Mouse (Mus musculus): ENCODE measurements around the gene Hoxd4.

Hoxd4 gene

DNA sequence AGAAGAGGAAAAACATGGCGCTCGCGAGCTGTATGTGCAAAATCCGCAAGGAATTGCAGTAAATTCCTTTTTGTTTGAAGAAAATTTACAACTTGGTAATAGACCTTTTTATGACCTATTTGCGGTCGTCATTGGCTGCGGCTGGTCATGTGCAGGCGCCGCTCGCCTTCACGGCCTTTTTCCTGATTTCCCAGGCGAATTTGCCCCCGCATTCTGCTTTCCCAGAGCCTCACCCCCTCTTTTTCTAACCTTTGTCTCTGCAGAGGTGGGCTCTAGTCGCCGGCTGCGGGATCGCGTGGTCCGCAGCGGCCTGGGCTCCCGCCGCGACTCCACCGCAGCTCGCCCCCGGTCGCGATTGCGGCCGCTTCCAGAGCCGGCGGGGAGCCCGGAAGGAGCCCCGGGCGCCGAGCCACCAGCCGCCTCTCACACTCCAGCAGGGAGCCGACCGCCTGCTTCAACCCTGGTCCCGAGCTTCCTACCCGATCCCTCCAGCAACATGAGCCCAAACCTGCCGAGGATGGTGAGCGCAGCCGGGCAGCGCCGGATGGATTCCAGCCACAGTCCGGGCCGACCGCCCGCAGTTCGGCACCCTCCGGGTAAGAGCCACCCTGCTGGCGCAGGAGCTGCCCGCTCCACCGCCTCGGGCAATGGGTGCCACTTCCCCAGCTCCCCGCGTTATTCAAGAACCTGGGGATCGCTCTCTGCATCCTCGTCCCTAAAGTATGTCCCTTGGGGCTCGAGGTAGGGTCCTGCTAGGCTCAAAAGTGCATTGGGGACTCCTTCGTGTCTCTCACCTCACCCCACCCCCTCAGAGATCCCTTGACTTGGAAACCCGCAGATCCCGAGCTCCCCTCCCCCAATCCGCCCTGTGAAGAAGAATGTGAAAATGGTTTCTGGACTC is at the start of gene Hoxd4, which contains the start of gene Hoxd3:
Hoxd4 (plus strand) TSS at position 209 of the 901 bp plus-strand sequence.
Hoxd3 (plus strand) TSS at position 207 of the 901 bp plus-strand sequence.
- in situ Hi-C loops (cut with MseI, MboI), result loop anchor here (5.0 to 25.0 kb wide), 3 partner anchors 430 to 875 kb away; no protein-coding TSS in a partner anchor

DNA sequence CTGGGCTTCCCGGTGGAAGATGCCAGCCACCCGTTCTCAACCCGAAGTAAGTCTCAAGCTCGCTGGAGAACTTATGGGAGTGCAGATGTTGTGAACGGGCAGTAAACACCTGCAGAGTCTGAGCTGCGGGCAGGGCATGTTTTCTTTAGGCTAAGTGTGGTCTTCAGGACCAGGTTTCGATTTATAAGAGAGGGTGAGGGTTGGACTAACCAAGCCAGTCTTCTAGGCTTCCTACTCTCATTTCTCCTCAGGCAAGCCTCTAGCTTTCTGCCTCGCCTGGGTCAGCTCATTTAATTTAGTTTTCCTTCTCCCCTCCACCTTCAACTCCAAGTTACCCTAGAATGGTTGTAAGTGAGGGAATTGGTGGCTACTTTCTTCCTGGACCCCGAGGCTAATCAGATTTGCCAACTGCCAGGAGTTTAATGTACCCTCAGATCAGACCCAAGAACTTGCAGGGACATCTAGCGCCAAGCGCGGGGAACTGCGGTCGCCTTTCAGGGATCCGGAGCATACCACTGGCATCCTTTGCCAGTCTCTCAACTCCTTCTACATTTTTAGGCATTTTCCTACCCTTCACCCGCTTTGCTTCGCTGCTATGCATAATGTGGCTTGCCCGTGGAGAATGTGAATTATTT is 48.3 kb upstream of the Hoxd4 start:
- in situ Hi-C loops (cut with MseI, MboI), result loop anchor here (10.0 kb wide), 2 partner anchors 359 to 369 kb away; no protein-coding TSS in a partner anchor

DNA sequence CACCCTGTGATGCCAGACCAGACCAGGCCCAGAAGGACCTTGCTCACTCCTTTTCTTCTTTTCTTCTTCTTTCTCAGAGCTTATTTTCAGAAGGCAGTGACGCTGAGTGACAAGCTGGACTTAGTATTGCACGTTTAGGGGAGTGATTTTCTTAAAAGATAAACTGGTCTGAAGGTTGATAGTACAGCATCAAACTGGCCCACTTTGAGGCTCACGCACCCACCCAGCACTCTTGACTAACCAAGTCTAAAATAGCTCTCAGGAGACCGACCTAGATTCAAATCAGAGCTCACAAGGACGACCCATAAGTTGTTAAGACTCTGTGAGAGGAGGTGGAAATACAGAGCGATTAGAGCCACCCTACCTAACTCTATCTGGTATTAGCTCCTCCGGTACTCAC is 45.3 kb upstream of the Hoxd4 start:
- in situ Hi-C loops (cut with MseI, MboI), result loop anchor here (10.0 kb wide), 2 partner anchors 362 to 372 kb away; no protein-coding TSS in a partner anchor

DNA sequence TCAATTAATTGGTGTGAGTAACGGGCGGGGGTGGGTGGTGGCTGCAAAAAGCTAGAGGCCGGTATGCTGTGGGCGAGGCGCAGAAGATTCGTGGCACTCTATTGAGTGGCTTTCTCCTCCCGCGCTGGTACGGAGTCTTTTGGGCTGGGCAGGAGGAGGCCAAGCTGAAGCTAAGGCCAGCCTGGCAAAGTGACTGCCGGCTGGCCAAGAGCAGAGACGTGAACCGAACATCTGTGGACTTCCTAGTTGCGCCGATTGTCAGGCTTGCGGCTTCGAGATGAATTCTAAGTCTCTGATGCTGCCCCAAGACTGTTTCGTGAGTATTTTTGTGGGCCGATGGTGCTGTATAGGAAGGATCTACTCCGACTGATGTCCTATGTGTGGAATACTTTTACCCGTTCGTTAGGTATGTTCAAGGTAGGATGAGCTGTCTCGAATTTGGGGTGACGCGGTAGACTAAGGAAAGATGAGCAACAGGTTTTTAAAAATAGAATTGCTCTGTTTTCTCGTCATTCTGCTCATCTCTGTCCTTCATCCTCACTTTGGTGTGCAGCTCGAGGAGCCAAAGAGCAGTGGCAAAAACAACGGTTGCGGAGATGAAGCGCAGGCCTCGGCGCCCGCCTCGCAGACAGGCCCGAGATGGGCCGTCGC is 44.4 kb upstream of the Hoxd4 start:
- in situ Hi-C loops (cut with MseI, MboI), result loop anchor here (10.0 kb wide), 2 partner anchors 363 to 373 kb away; no protein-coding TSS in a partner anchor

DNA sequence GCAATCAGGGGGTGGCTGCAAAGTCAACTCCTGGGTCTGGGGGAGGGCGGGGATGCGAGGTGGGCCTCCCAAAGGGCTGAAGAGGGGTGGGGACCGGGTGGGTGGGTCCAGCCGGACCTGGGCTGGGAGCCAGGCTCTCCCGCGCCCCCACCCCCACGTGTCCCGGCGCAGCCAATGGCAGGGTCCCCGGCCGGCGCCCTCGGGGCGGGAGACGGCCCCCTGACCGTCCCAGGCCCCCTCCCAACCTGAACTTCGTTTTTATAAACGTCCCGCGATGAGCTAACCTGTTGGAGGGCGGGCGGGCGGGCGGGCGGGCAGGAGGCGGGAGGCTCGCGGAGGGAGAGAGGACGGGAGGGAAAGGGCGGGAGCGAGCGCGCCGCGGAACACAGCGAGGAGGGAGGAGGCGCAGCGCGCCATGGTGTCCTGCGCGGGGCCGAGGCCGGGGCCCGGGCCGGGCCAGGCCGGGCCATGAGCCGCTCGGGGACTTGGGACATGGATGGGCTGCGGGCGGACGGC is 43.8 kb upstream of the Hoxd4 start, which contains the start of gene Hoxd13:
Hoxd13 (plus strand) TSS at position 469 of the 516 bp plus-strand sequence.
- in situ Hi-C loops (cut with MseI, MboI), result loop anchor here (10.0 kb wide), 2 partner anchors 363 to 373 kb away; no protein-coding TSS in a partner anchor

DNA sequence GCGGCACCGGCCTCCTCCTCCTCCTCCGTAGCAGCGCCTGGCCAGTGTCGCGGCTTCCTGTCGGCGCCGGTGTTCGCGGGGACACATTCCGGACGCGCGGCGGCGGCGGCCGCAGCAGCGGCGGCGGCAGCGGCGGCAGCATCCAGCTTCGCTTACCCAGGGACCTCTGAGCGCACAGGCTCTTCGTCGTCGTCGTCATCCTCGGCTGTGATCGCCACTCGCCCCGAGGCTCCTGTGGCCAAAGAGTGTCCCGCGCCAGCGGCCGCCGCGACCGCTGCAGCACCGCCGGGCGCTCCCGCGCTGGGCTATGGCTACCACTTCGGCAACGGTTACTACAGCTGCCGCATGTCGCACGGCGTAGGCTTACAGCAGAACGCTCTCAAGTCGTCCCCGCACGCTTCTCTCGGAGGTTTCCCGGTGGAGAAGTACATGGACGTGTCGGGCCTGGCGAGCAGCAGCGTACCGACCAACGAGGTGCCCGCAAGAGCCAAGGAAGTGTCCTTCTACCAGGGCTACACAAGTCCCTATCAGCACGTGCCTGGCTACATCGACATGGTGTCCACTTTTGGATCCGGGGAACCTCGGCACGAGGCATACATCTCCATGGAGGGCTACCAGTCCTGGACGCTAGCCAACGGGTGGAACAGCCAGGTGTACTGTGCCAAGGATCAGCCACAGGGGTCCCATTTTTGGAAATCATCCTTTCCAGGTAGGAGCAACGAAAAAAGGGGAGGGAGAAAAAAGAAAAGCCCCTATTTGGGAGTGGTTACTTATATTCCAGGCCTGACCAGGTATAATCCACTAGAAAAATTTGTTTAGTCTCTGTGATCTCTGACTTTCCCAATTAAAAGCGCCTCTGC is 43.1 kb upstream of the Hoxd4 start:
- in situ Hi-C loops (cut with MseI, MboI), result loop anchor here (10.0 kb wide), 2 partner anchors 364 to 374 kb away; no protein-coding TSS in a partner anchor

DNA sequence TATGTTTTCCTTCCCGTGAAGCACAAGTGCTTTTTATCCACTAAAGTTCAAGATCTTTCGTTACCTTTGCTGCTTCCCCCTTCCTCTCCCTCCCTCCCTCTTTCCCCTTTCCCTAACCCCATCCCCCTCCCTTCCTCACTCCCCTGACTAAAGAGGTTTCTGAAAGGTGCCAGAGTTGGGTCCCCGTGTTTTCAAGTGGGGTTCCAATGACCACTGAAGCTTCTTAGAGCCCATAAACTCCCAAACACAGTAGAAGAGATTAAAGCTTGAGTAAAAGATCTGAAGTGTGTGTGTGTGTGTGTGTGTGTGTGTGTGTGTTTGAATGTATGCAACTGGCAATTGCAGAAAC is 42.5 kb upstream of the Hoxd4 start:
- in situ Hi-C loops (cut with MseI, MboI), result loop anchor here (10.0 kb wide), 2 partner anchors 364 to 374 kb away; no protein-coding TSS in a partner anchor

DNA sequence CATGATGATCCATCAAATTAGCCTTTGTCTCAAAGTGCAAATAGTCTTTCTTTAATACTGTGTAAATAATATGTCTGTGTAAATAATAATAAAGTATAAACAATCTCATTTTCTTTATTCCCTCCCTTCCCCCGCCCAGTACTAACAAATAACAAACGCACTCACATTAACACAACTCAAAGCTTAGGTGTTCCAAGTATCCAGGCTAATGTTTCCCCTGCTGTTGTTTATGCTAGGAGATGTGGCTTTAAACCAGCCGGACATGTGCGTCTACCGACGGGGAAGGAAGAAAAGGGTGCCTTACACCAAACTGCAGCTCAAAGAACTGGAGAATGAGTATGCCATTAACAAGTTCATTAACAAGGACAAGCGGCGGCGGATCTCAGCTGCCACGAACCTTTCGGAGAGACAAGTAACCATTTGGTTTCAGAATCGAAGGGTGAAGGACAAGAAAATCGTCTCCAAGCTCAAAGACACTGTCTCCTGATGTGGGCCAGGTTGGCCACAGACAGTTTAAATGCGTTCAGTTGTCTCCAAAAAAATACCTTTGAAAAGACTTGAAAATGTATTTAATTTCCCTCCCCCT is 42.0 kb upstream of the Hoxd4 start:
- in situ Hi-C loops (cut with MseI, MboI), result loop anchor here (10.0 kb wide), 2 partner anchors 365 to 375 kb away; no protein-coding TSS in a partner anchor

GRCm38 (mm10) chr2:74670632-74671188 is 41.0 kb upstream of the Hoxd4 start:
- in situ Hi-C loops (cut with MseI, MboI), result no loop called here

- in situ Hi-C loops (cut with MseI, MboI), result no loop called here
These were observed 39.9 kb upstream of the Hoxd4 start for GRCm38 (mm10) chr2:74671847-74672246.

DNA sequence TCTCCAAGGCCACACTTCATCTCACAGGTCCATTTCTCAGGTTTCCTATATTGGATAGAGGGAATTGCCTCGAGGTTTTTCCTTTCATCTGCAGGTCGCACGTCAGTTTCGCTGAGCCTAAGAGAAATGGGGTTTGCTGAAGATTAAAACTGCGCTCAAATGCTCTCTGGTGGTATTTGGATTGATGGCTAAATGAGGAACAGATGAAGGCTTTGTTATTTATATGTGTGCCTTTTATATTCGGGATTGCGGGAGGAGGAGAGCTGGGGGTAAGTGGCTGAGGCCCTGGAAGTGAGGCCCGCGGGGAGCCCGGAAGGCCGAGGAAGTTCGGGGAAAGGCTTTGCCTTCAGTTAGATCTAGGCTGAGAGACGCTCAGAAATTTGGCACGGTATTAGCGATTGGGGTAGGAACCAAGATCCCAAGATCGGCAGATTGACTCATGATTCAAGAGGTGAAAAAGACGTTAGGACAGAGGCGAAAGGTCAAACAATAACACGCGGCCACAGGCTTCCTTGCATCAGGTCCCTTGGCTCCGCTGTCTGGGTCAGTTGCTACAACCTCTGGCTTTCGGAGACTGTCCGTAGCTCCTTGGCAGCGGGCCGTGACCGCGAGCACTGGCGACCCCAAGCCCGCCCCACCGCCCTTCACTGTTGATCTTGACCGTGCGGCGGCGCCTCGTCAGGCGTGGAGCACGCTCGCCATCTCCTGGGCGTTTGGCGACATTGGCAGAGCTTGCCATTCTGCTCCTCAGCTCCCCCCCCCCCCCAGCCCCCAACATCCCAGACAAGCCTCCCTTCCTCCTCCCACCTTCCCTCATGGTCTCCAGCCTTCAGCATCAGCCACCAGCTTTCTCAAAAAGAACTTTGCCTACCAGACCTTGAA is 39.0 kb upstream of the Hoxd4 start:
- in situ Hi-C loops (cut with MseI, MboI), result no loop called here

GRCm38 (mm10) chr2:74673835-74674425 is 37.8 kb upstream of the Hoxd4 start:
- in situ Hi-C loops (cut with MseI, MboI), result no loop called here

DNA sequence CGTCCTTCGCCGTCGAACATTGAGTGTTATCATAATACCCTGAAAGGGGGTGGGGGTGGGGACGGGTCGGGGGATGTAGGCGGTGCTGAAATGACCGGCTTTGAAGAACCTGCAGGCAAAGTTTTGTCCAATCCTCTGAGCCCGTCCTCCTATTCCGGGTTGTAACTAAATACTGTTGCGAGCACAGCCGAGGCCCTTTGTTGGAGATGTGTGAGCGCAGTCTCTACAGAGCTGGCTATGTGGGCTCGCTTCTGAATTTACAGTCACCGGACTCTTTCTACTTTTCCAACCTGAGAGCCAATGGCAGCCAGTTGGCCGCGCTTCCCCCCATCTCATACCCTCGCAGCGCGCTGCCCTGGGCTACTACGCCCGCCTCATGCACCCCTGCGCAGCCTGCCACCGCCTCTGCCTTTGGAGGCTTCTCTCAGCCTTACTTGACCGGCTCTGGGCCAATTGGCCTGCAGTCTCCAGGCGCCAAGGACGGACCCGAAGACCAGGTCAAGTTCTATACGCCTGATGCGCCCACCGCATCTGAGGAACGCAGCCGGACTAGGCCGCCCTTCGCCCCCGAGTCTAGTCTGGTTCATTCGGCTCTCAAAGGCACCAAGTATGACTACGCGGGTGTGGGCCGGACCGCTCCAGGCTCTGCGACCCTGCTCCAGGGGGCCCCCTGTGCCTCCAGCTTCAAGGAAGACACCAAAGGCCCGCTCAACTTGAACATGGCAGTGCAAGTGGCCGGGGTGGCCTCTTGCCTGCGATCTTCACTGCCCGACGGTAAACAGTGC is 36.7 kb upstream of the Hoxd4 start, which contains the start of gene Hoxd12:
Hoxd12 (plus strand) TSS at position 133 of the 785 bp plus-strand sequence.
- in situ Hi-C loops (cut with MseI, MboI), result no loop called here

GRCm38 (mm10) chr2:74675666-74676282 is 36.0 kb upstream of the Hoxd4 start:
- in situ Hi-C loops (cut with MseI, MboI), result no loop called here

- in situ Hi-C loops (cut with MseI, MboI), result no loop called here
These were observed 35.2 kb upstream of the Hoxd4 start for GRCm38 (mm10) chr2:74676376-74677052.

GRCm38 (mm10) chr2:74677106-74677505 is 34.6 kb upstream of the Hoxd4 start:
- in situ Hi-C loops (cut with MseI, MboI), result no loop called here
